Mouse (Mus musculus) fibroblast of lung, adult 2 months (primary cell): ENCODE measurements around the gene Efcab11.
"Not testable (repeated sequence)": the region's sequence is repeated elsewhere in the genome, so short reads cannot be mapped to it uniquely, and the experiment has no call there.

Source experiments
- DNase-seq: peaks from one replicate; pipeline ENCODE4 v3.0.0-alpha.2; 2011; ENCODE audit warnings: low read depth

The Efcab11 gene

GRCm38 (mm10) chr12:99874609-99875008 is 9.6 kb downstream of the Efcab11 start:
- DNase-seq, result no peak

- DNase-seq, result no peak
Observed at GRCm38 (mm10) chr12:99873443-99873842, 10.8 kb downstream of the Efcab11 start.

GRCm38 (mm10) chr12:99868821-99869220 is 15.4 kb downstream of the Efcab11 start:
- no peak for DNase-seq

- no peak for DNase-seq
Observed at GRCm38 (mm10) chr12:99864613-99865012, 19.6 kb downstream of the Efcab11 start.

- DNase-seq, result no peak
Observed at GRCm38 (mm10) chr12:99860981-99861380, 23.3 kb downstream of the Efcab11 start.

- no peak for DNase-seq
Observed at GRCm38 (mm10) chr12:99859391-99860100, 24.7 kb downstream of the Efcab11 start.

GRCm38 (mm10) chr12:99858664-99859063 is 25.6 kb downstream of the Efcab11 start:
- DNase-seq, result no peak

- no peak for DNase-seq
Observed at GRCm38 (mm10) chr12:99856011-99856410, 28.2 kb downstream of the Efcab11 start.

- no peak for DNase-seq
Observed at GRCm38 (mm10) chr12:99853323-99854258, 30.6 kb downstream of the Efcab11 start.

- DNase-seq, result no peak
Observed at GRCm38 (mm10) chr12:99849996-99850395, 34.2 kb downstream of the Efcab11 start.

GRCm38 (mm10) chr12:99844951-99845350 is 39.3 kb downstream of the Efcab11 start:
- DNase-seq, result no peak

GRCm38 (mm10) chr12:99838703-99839102 is 45.5 kb downstream of the Efcab11 start:
- no peak for DNase-seq

- no peak for DNase-seq
Observed at GRCm38 (mm10) chr12:99838109-99838508, 46.1 kb downstream of the Efcab11 start.

- no peak for DNase-seq
Observed at GRCm38 (mm10) chr12:99837528-99837927, 46.7 kb downstream of the Efcab11 start.

- no peak for DNase-seq
Observed at GRCm38 (mm10) chr12:99836404-99837131, 47.7 kb downstream of the Efcab11 start.

- DNase-seq, result no peak
Observed at GRCm38 (mm10) chr12:99833476-99833875, 50.8 kb downstream of the Efcab11 start.

- DNase-seq, result no peak
Observed at GRCm38 (mm10) chr12:99822591-99822990, 61.6 kb downstream of the Efcab11 start.

- DNase-seq, result no peak
Observed at GRCm38 (mm10) chr12:99821309-99821934, 62.8 kb downstream of the Efcab11 start.

GRCm38 (mm10) chr12:99819186-99819974 is 64.9 kb downstream of the Efcab11 start:
- no peak for DNase-seq

- DNase-seq, result not testable (repeated sequence)
Observed at GRCm38 (mm10) chr12:99818006-99818405, 66.2 kb downstream of the Efcab11 start.

GRCm38 (mm10) chr12:99815244-99815643 is 69.0 kb downstream of the Efcab11 start:
- no peak for DNase-seq
